Mouse (Mus musculus): Measurements from ENCODE around the gene Liph.

DNA sequence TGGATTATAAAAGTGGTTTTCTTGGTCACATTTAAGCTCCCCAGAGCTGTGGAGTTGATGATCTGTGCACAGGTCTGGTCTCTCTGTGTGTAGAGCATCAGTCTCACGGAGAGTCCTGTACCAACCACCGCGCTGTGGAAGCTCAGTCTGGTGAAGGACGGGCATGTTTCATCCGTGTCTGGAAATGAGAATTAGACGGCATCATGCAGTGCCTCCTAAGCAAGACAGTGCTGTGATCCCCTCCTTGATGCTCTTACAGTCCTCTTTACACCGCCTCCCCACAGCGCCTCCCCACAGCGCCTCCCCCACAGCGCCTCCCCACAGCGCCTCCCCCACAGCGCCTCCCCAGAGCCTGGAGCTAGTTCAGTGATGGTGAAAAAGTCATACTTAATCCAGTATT, 11.4 kb downstream of the Liph start:
- no peak for TF ChIP-seq POLR2A (IDR thresholded peaks at IDR 0.05; ENCODE audit: insufficient read depth, low read length)
- no peak for TF ChIP-seq CTCF (IDR thresholded peaks at IDR 0.05; ENCODE audit: low read depth, low read length)
